In the genomic region with DNA sequence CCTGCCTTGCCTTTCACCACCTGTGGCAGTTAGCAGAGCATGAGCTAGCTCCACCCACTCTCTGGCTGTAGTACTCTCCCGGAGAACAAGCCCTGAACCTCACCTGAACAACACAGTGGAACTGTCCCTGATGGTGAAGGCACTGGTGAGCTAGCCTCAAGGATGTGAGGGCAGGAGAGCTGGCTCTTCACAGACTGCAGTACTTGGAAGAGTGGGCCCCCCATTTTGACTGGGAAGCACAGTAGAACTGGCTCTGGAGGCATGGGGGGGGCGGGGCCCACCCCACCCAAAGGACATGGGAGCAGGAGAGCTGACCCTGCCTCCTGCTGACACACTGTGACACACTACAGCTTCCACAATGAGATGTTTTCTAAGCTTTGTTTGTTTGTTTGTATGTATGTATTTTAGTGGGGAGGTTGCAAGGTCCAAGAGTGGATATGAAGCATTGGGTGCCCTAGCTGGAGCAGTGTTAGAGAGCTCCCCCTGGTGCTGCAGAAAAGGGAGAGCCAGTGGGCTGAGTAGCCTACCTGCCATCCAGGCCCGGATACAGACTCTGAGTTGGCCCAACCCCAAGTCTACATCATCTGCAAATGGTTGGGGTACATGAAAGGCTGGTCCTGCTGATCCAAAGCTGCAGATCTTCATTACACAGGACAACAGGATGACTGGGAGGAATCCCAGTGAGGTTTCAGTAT, we compare ENCODE assay signal across 9 mouse cellular contexts.
DNase-seq lines count a peak whose midpoint lies in the region; ATAC-seq and TF ChIP-seq lines count a peak whose summit lies in the region.
"Had no signal": no experiment of that assay in that cellular context is flagged by ENCODE, and none has a peak within 500 bp of the region (broad histone marks: within the 10 kb centered on the region; RNA-seq: fewer than 3 reads in every experiment).

No protein-coding gene starts in this region.

- H3K27me3 ChIP-seq in cerebellum, adult 2 months (ENCODE audit: control insufficient read depth, insufficient read depth, low read length) = no peaks in the 10 kb centered on the region
- H3K27me3 ChIP-seq in midbrain, embryonic 13.5 days = no peaks in the 10 kb centered on the region
- H3K27me3 ChIP-seq: stomach, embryonic 15.5 days had no signal

- H3K4me1 ChIP-seq in cerebellum, adult 2 months (ENCODE audit: control insufficient read depth, insufficient read depth, low read length) = no peaks in the 10 kb centered on the region
- H3K4me1 ChIP-seq in midbrain, embryonic 13.5 days (replicated peaks) = peaks cover 7% of the 10 kb centered on the region; the same call in 1 of the 2 replicates
- H3K4me1 ChIP-seq: stomach, embryonic 15.5 days had no signal

- H3K4me2 ChIP-seq in midbrain, embryonic 13.5 days (replicated peaks) = no peak overlapping the region
- H3K4me2 ChIP-seq: stomach, embryonic 15.5 days had no signal

- intact Hi-C loops in left cerebral cortex, postnatal 4 days (cut with DNase I) = no loop called here

- TF ChIP-seq CTCF in cerebellum, adult 2 months (IDR thresholded peaks at IDR 0.05; ENCODE audit: borderline replicate concordance, insufficient read depth, low read depth, low read length) = peak; percentile 37; the same call in 1 of the 2 replicates

- no peak for ATAC-seq in midbrain, embryonic 13.5 days

- no peak overlapping the region for H3K9ac ChIP-seq in midbrain, embryonic 13.5 days (replicated peaks)
- H3K9ac ChIP-seq: stomach, embryonic 15.5 days had no signal

- no peak overlapping the region for H3K4me3 ChIP-seq in cerebellum, adult 2 months (replicated peaks; ENCODE audit: insufficient read depth, low read depth, low read length)
- H3K4me3 ChIP-seq in midbrain, embryonic 13.5 days (replicated peaks) = no peak overlapping the region
- H3K4me3 ChIP-seq: stomach, embryonic 15.5 days had no signal

- 0 out of 2 replicates have a peak, but pooled peaks cover 5% of the 10 kb centered on the region for H3K9me3 ChIP-seq in midbrain, embryonic 13.5 days
- H3K9me3 ChIP-seq: stomach, embryonic 15.5 days had no signal

- no peaks in the 10 kb centered on the region for H3K36me3 ChIP-seq in midbrain, embryonic 13.5 days
- H3K36me3 ChIP-seq: stomach, embryonic 15.5 days had no signal

- no peak overlapping the region for H3K27ac ChIP-seq in cerebellum, adult 2 months (ENCODE audit: insufficient read depth, low read length)
- no peak overlapping the region for H3K27ac ChIP-seq in midbrain, embryonic 13.5 days
- H3K27ac ChIP-seq: stomach, embryonic 15.5 days had no signal

- DNase-seq in cerebellum, adult 2 months = peak in 1 of 2 experiments; percentile 23
- DNase-seq in cerebellum, adult 11 months = no peak
- peak; percentile 27 for DNase-seq in left cerebral cortex, postnatal 4 days
- no peak for DNase-seq in left cerebral cortex, adult 11 months (ENCODE audit: low spot score)
- peak; percentile 15 for DNase-seq in embryo, embryonic 10.5 days (ENCODE audit: low spot score)
- DNase-seq in lung, postnatal 14 days = peak; percentile 60
- DNase-seq in urinary bladder, postnatal 36 days (ENCODE audit: low spot score in 2 of 2) = no peak

- 62% methylated on average over 3 of the region's 3 CpGs for WGBS in cerebellum, adult 2 months
- 72% methylated on average over 3 of the region's 3 CpGs for WGBS in midbrain, embryonic 13.5 days

- TF ChIP-seq POLR2A in cerebellum, adult 2 months (IDR thresholded peaks at IDR 0.05; ENCODE audit: borderline replicate concordance, insufficient read depth, low read length) = no peak

Comparison
In these comparisons a context has a peak if more than half of its experiments do, and no peak if none do; other contexts are left out.
1. DNase-seq: peak in left cerebral cortex, postnatal 4 days (single experiment), embryo, embryonic 10.5 days (single experiment) and lung, postnatal 14 days (single experiment); none in cerebellum, adult 11 months (single experiment), left cerebral cortex, adult 11 months (single experiment) and urinary bladder, postnatal 36 days (0 of 2).